Mouse (Mus musculus) midbrain, embryonic 15.5 days (tissue): ENCODE measurements around the gene Rho. TPM values are rescaled to one million over a fixed set of nuclear protein-coding genes. Genes with fewer than 3 reads are reported as not detected.

Experiments used
- ATAC-seq: fragments of 200-750 bp; cut with Nextera tagmentation; replicated peaks from 2 replicates; pipeline ENCODE4 v1.8.0; 2017; ENCODE audit warnings: moderate TSS enrichment
- H3K27ac ChIP-seq: fragments of 300-500 bp; sonication (generic); 2 replicates; pipeline ENCODE4 v1.5.1; 2015; ENCODE audit warnings: mild to moderate bottlenecking, inconsistent platforms
- H3K27me3 ChIP-seq: fragments of 300-500 bp; sonication (generic); replicated peaks from 2 replicates; pipeline ENCODE4 v1.6.1; 2015; ENCODE audit warnings: inconsistent platforms
- H3K36me3 ChIP-seq: fragments of 300-500 bp; sonication (generic); replicated peaks from 2 replicates; pipeline ENCODE4 v1.6.1; 2015; ENCODE audit warnings: inconsistent platforms
- H3K4me1 ChIP-seq: fragments of 300-500 bp; sonication (generic); 2 replicates; pipeline ENCODE4 v1.6.1; 2015; ENCODE audit warnings: inconsistent platforms
- H3K4me2 ChIP-seq: fragments of 300-500 bp; sonication (generic); 2 replicates; pipeline ENCODE4 v1.6.1; 2015; ENCODE audit warnings: inconsistent platforms, mild to moderate bottlenecking, moderate library complexity
- H3K4me3 ChIP-seq: fragments of 300-500 bp; sonication (generic); 2 replicates; pipeline ENCODE4 v1.5.1; 2015; ENCODE audit warnings: mild to moderate bottlenecking, inconsistent platforms
- H3K9ac ChIP-seq: fragments of 300-500 bp; sonication (generic); 2 replicates; pipeline ENCODE4 v1.6.1; 2015; ENCODE audit warnings: mild to moderate bottlenecking, inconsistent platforms
- H3K9me3 ChIP-seq: fragments of 300-500 bp; sonication (generic); 2 replicates; pipeline ENCODE4 v1.6.1; 2016; ENCODE audit warnings: inconsistent platforms
- WGBS: fragments of 180-500 bp; shearing (Covaris S2); methylation state at CpG from one replicate; pipeline ENCODE4 v1.1.7; 2015; ENCODE audit warnings: mixed read lengths; 5-methylcytosine and 5-hydroxymethylcytosine counted together
- polyA plus RNA-seq: library from polyadenylated mRNA; unstranded; fragments of >200 nt; fragmentation: Nextera tagmentation; extraction: Ambion mirVana; gene quantifications from 2 replicates; pipeline ENCODE4 v1.2.1, GENCODE M21; 2015

The Rho gene
- polyA plus RNA-seq, 1 experiment from 2014 or later, result 0.18 TPM

GRCm38 (mm10) chr6:115943498-115944427 is 12.2 kb downstream of the Rho start:
- Histone ChIP-seq H3K9ac (no peak overlapping the region), H3K4me1 (peaks cover 4% of the 10 kb centered on the region; the same call in 1 of the 2 replicates), H3K36me3 (no peaks in the 10 kb centered on the region), H3K4me3 (no peak overlapping the region), H3K4me2 (no peak overlapping the region), H3K27me3 (no peaks in the 10 kb centered on the region), H3K9me3 (no peaks in the 10 kb centered on the region), H3K27ac (no peak overlapping the region)
- 82% methylated on average over 9 of the region's 9 CpGs for WGBS
- ATAC-seq, result no peak

GRCm38 (mm10) chr6:115944638-115945037 is 13.1 kb downstream of the Rho start, which contains the start of gene H1foo:
Gene H1foo, plus strand, starts transcription at chr6:115944938.
- WGBS, result 83% methylated on average over 5 of the region's 5 CpGs
- Histone ChIP-seq H3K36me3 (no peaks in the 10 kb centered on the region), H3K9me3 (no peaks in the 10 kb centered on the region), H3K4me1 (peaks cover 4% of the 10 kb centered on the region; the same call in 1 of the 2 replicates), H3K4me2 (no peak within 1 kb of the TSS), H3K27me3 (no peaks in the 10 kb centered on the region), H3K9ac (no peak within 1 kb of the TSS), H3K27ac (no peak within 1 kb of the TSS), H3K4me3 (no peak within 1 kb of the TSS)
- ATAC-seq, result no peak

- WGBS, result 88% methylated on average over 8 of the region's 8 CpGs
- no peak overlapping the region for H3K4me2 ChIP-seq
- H3K9me3 ChIP-seq, result no peaks in the 10 kb centered on the region
- no peaks in the 10 kb centered on the region for H3K36me3 ChIP-seq
- ATAC-seq, result no peak
- no peak overlapping the region for H3K9ac ChIP-seq
- peaks cover 4% of the 10 kb centered on the region; the same call in 1 of the 2 replicates for H3K4me1 ChIP-seq
- no peak overlapping the region for H3K27ac ChIP-seq
- no peak overlapping the region for H3K4me3 ChIP-seq
- no peaks in the 10 kb centered on the region for H3K27me3 ChIP-seq
Measured at GRCm38 (mm10) chr6:115945633-115946032, 14.1 kb downstream of the Rho start.

GRCm38 (mm10) chr6:115946389-115946788 is 14.8 kb downstream of the Rho start:
- no peak overlapping the region for H3K4me3 ChIP-seq
- ATAC-seq, result 0 out of 2 replicates have a peak, but pooled peaks have one; percentile 45

GRCm38 (mm10) chr6:115954506-115955074 is 23.0 kb downstream of the Rho start:
- no peak overlapping the region for H3K4me2 ChIP-seq
- H3K9ac ChIP-seq, result no peak overlapping the region
- 73% methylated on average over 9 of the region's 9 CpGs for WGBS
- no peak for ATAC-seq
- H3K36me3 ChIP-seq, result no peaks in the 10 kb centered on the region
- peaks cover 5% of the 10 kb centered on the region; the same call in 1 of the 2 replicates for H3K4me1 ChIP-seq
- no peaks in the 10 kb centered on the region for H3K27me3 ChIP-seq
- no peak overlapping the region for H3K4me3 ChIP-seq
- H3K9me3 ChIP-seq, result no peaks in the 10 kb centered on the region
- H3K27ac ChIP-seq, result no peak overlapping the region

More at GRCm38 (mm10) chr6:115946389-115946788, 14.8 kb downstream of the Rho start:
- no peak overlapping the region for H3K27ac ChIP-seq
- no peak overlapping the region for H3K4me2 ChIP-seq
- peaks cover 4% of the 10 kb centered on the region; the same call in 1 of the 2 replicates for H3K4me1 ChIP-seq
- H3K27me3 ChIP-seq, result no peaks in the 10 kb centered on the region
- H3K36me3 ChIP-seq, result no peaks in the 10 kb centered on the region
- WGBS, result 40% methylated on average over 6 of the region's 6 CpGs
- no peak overlapping the region for H3K9ac ChIP-seq
- H3K9me3 ChIP-seq, result no peaks in the 10 kb centered on the region

GRCm38 (mm10) chr6:115955169-115955568 is 23.6 kb downstream of the Rho start:
- H3K36me3 ChIP-seq, result no peaks in the 10 kb centered on the region
- H3K4me1 ChIP-seq, result peaks cover 5% of the 10 kb centered on the region; the same call in 1 of the 2 replicates
- H3K9me3 ChIP-seq, result no peaks in the 10 kb centered on the region
- H3K4me2 ChIP-seq, result no peak overlapping the region
- no peak for ATAC-seq
- no peaks in the 10 kb centered on the region for H3K27me3 ChIP-seq
- H3K9ac ChIP-seq, result no peak overlapping the region
- H3K27ac ChIP-seq, result no peak overlapping the region
- whole genome bisulfite sequencing, result 92% methylated on average over 4 of the region's 4 CpGs
- H3K4me3 ChIP-seq, result no peak overlapping the region

GRCm38 (mm10) chr6:115955664-115956063 is 24.1 kb downstream of the Rho start:
- Histone ChIP-seq H3K9me3 (no peaks in the 10 kb centered on the region), H3K27me3 (no peaks in the 10 kb centered on the region), H3K27ac (no peak overlapping the region), H3K4me3 (no peak overlapping the region), H3K4me1 (peaks cover 5% of the 10 kb centered on the region; the same call in 1 of the 2 replicates), H3K9ac (no peak overlapping the region), H3K36me3 (no peaks in the 10 kb centered on the region), H3K4me2 (no peak overlapping the region)
- WGBS, result 88% methylated on average over 11 of the region's 11 CpGs
- no peak for ATAC-seq

GRCm38 (mm10) chr6:115956418-115956921 is 24.9 kb downstream of the Rho start:
- no peak overlapping the region for H3K27ac ChIP-seq

GRCm38 (mm10) chr6:115956922-115957601 is 25.5 kb downstream of the Rho start:
- Histone ChIP-seq H3K36me3 (no peaks in the 10 kb centered on the region), H3K4me3 (no peak overlapping the region), H3K4me1 (peaks cover 5% of the 10 kb centered on the region; the same call in 1 of the 2 replicates), H3K9ac (no peak overlapping the region), H3K27me3 (no peaks in the 10 kb centered on the region), H3K27ac (no peak overlapping the region), H3K4me2 (no peak overlapping the region), H3K9me3 (no peaks in the 10 kb centered on the region)
- no peak for ATAC-seq
- 50% methylated on average over 16 of the region's 16 CpGs for WGBS

More at GRCm38 (mm10) chr6:115956418-115956921, 24.9 kb downstream of the Rho start:
- H3K4me2 ChIP-seq, result no peak overlapping the region
- H3K4me3 ChIP-seq, result no peak overlapping the region
- no peak for ATAC-seq
- no peaks in the 10 kb centered on the region for H3K9me3 ChIP-seq
- peaks cover 5% of the 10 kb centered on the region; the same call in 1 of the 2 replicates for H3K4me1 ChIP-seq
- H3K9ac ChIP-seq, result no peak overlapping the region
- H3K36me3 ChIP-seq, result no peaks in the 10 kb centered on the region
- WGBS, result 85% methylated on average over 13 of the region's 13 CpGs
- H3K27me3 ChIP-seq, result no peaks in the 10 kb centered on the region

GRCm38 (mm10) chr6:115957681-115958080 is 26.1 kb downstream of the Rho start:
- ATAC-seq, result no peak
- no peaks in the 10 kb centered on the region for H3K36me3 ChIP-seq
- 39% methylated on average over 6 of the region's 6 CpGs for WGBS
- H3K27me3 ChIP-seq, result no peaks in the 10 kb centered on the region
- H3K27ac ChIP-seq, result no peak overlapping the region
- H3K4me3 ChIP-seq, result no peak overlapping the region
- H3K9ac ChIP-seq, result no peak overlapping the region
- no peaks in the 10 kb centered on the region for H3K9me3 ChIP-seq
- H3K4me1 ChIP-seq, result peaks cover 8% of the 10 kb centered on the region; the same call in 1 of the 2 replicates
- no peak overlapping the region for H3K4me2 ChIP-seq

GRCm38 (mm10) chr6:115958445-115958844 is 26.9 kb downstream of the Rho start:
- WGBS, result 91% methylated on average over 9 of the region's 9 CpGs
- Histone ChIP-seq H3K36me3 (no peaks in the 10 kb centered on the region), H3K4me2 (no peak overlapping the region), H3K27me3 (no peaks in the 10 kb centered on the region), H3K4me1 (peaks cover 8% of the 10 kb centered on the region; the same call in 1 of the 2 replicates), H3K4me3 (no peak overlapping the region), H3K27ac (no peak overlapping the region), H3K9me3 (no peaks in the 10 kb centered on the region), H3K9ac (no peak overlapping the region)
- ATAC-seq, result no peak
